Mouse (Mus musculus): ENCODE results near the gene Vwa5b1. TPM values are rescaled to one million over a fixed set of nuclear protein-coding genes. Genes with fewer than 3 reads are reported as not detected.
A peak's percentile ranks its signal among the peaks of the same experiment; 100 is the strongest.

Vwa5b1 gene
- not detected for total RNA-seq (2021)
- long read RNA-seq, experiment 1 = 0 reads
- long read RNA-seq, experiment 2 = 0 reads

GRCm38 (mm10) chr4:138635428-138636145 is at the start of gene Vwa5b1:
Gene Vwa5b1, minus strand, starts transcription at chr4:138635884.
- peak in 1 of 2 experiments; percentile 3 for DNase-seq

- no peak for DNase-seq
These were observed 47.1 kb upstream of the Vwa5b1 start for GRCm38 (mm10) chr4:138682760-138683159.

DNA sequence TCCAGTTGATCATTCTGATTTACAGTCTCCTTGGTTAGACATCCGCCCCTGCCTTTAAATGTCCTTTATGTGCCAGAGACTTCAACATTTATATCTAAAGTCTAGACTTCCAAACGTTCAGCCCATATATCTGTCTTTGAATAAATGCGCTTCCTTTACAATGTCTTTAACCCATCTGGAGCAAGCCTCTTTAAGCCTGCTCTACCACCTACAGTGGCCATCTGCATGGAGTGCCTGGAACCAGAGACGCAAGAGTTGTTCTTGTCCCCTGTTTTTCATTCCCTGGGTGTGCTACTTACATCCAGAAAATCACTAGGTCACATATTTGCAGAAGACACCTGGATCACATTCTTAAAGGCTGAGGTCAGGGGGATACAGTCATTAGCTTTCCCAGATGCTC is 44.4 kb upstream of the Vwa5b1 start:
- no peak for DNase-seq

GRCm38 (mm10) chr4:138677579-138677978 is 41.9 kb upstream of the Vwa5b1 start:
- no peak for DNase-seq

DNA sequence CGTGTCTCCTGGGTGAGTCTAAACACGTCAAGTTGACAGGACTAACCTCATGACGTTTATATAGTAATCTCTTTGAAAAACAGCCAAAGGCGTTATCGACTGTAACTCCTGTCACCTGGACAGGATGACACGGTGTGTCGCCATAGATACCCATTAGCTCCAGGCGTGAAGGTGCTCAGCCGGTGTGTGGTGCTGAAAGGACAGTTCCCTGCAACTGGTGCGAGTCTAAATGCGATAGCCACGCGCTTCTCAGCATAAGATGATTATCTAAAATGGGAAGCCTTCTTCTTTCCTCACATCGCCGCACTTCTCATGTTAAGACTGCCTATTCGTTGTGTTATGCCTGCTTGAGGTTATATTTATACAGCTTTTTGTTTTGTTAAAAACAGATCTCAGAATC is 40.8 kb upstream of the Vwa5b1 start:
- DNase-seq = peak; percentile 38 to 46

- DNase-seq = no peak
These were observed 36.5 kb upstream of the Vwa5b1 start for GRCm38 (mm10) chr4:138672160-138672559.

GRCm38 (mm10) chr4:138670093-138670889 is 34.6 kb upstream of the Vwa5b1 start:
- DNase-seq = no peak

- DNase-seq = peak; percentile 51 to 52
These were observed 30.8 kb upstream of the Vwa5b1 start for GRCm38 (mm10) chr4:138666521-138666920.

GRCm38 (mm10) chr4:138659936-138660602 is 24.4 kb upstream of the Vwa5b1 start:
- DNase-seq = no peak

- peak; percentile 38 to 43 for DNase-seq
These were observed 17.4 kb upstream of the Vwa5b1 start for GRCm38 (mm10) chr4:138653056-138653455.

DNA sequence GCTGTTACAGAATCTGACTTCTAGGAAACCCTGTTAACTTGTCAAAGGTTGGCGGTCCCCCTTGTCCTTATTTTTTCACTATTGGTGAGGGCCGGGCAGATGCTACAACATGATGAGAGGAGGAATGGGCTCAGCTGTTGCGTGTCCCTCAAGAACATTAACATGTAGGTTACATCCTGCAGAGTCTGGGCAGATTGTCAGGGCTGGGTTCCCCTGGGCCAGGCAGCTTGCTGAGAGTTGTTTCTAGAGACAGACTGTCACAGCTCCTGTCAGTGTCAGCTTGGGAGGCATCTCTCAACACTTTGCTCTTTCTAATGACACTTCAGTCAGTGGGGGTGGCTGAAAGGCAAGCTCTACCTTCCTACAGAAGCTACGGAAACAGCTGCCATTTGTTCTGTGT is 16.2 kb upstream of the Vwa5b1 start:
- no peak for DNase-seq

DNA sequence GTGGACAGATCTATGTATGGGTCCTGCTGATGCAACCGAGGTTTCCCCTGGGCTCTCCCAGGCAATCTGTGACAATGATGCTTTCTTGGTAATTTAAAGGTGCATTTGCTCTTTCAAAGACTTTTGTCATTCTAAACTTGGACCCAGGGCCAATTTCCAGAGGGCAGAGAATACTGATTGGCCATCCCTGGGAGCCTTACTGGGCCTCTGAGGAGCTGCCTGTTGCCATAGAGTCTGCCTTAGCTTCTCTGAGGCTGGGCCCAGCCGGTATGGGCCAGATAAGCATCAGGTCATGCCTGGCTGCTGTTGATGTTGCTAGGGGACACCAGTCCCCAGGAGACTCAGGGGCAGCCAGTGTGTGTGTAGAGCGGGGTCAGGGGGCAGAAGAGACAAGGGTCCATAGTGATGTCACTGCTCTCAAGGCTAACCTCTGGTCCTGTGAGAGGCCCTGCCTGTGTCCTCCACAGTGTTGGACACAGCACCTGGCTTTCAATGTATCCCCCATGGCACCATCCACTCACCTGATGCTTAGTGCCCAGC is 12.5 kb upstream of the Vwa5b1 start:
- no peak for DNase-seq

GRCm38 (mm10) chr4:138642272-138642671 is 6.6 kb upstream of the Vwa5b1 start:
- peak; percentile 31 to 48 for DNase-seq

DNA sequence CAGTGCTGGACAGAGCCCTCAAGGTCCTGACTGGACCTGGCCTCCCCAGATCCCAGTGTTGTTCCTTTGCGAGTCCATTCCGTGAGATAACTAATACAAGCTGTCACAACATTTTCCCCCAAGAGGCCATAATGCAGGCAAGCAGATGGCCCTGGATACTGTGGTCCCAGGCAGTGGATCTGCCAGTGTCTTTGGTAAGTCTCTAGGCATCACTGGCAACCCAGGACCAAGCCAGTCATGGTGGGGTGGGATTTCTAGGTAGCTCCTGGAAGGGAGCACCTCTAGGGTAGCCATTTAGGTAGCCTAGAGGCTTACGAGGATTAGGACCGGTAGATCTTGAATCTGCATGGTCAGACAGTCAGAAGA is 445 bp upstream of the Vwa5b1 start:
- no peak for DNase-seq

DNA sequence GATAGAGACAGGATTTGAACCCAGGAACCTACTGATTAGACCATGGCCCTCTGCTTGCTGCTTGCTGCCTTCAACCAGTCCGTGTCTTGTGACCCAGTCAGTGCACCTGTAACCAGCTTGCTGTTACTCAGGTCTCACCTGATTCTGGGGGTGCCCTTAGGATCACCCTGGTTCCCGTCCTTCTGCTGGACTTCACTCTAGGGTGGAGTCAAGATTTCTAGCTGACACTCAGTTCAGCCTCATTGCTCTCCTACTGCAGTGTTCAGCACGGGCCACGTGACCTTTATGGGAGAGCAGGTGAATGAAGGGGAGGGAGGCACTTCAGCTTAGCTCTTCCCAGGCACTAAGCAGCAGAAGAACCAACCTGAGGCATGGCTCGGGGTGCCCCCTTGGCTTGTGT is 7.4 kb downstream of the Vwa5b1 start:
- no peak for DNase-seq

GRCm38 (mm10) chr4:138614454-138614853 is 21.2 kb downstream of the Vwa5b1 start:
- no peak for DNase-seq

DNA sequence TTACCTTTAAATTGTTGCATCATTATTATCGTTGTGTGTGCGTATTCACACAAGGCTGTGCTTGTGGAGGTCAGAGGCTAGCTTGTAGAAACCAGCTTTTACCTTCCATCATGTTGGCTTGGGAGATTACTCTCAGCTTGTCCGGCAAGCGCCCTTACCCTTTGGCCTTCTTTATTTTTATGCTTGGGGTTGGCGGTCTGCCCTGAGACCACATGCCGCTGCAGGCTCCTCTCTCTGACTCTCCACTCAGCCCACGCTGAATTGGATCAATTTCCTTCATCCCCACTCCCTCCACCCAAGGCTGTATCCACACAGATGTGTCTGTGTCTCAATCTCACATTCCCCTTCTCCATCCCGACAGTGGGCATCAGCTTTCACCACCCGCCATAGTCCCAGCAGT is 33.8 kb downstream of the Vwa5b1 start:
- DNase-seq = no peak

DNA sequence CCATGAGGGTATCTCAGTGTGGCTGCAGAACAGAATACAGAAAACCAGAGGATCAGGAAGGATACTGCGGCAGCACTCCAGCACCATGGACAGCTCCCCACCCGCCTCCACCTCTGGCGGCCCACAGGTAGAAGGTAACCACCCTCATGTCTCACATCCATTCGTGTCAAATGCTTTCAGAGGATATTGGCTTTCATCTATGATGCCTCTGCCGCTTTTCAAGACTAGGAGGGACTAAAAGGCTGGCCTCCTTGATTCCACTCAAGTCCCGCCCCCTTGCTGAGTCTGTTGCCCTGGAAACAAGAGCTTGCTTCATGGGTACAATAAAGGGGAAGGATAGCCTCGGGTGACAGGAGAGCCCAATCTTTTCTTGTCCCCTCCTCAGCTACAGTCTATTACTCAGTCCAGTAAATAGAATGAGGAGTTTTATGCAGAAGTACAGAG is 37.8 kb downstream of the Vwa5b1 start:
- DNase-seq = peak; percentile 61 to 68

DNA sequence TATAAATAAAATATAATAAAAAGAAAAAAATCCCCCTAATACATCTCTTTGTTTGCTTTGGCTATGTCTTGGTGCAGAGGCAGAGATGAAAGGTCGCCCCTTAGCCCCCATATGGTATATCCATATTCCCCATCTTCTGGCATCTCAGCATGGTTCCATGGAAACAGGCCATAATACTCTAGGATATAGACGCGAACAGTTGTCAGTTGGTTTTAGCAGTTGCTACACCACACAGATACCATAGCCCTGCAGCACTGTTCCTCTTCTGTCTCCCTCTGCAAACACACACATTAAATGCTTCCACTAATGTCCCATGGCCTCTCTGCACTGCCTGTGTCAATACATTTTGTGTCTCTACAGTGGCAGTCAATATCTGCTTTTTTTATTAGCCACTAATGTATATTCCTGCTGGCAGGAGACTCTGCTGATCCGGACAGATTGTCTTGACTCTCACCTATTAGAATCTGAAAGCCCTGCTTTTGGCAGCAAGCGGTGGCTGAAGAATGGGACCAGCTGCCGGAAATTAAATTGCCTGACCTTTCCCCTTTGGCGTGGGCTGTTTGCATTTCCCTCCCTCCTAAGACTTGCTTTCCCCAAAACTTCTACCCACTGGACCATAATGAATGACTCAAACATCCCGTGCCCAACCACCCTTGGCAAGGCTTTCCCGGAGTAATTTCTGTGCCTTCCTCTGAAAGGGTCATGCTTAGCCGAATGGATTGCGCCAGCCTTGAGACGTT is 39.1 kb downstream of the Vwa5b1 start:
- peak in 1 of 2 experiments; percentile 7 for DNase-seq

DNA sequence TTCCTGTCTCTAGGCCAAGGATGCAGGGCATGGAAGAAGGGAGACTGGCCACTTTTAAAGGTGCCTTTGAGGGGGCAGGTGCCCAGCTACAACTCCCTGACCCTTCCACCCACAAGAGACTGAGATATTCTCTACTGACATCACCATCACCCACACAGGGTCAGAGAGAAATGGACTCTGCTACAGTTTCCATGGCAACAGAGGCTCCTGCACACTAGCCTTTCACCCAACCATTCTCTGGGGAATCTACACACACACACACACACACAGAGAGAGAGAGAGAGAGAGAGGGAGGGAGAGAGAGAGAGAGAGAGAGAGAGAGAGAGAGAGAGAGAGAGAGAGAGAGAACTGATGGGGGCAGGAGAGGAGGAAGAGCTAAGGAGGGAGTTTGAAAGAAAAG is 50.7 kb downstream of the Vwa5b1 start:
- no peak for DNase-seq

DNA sequence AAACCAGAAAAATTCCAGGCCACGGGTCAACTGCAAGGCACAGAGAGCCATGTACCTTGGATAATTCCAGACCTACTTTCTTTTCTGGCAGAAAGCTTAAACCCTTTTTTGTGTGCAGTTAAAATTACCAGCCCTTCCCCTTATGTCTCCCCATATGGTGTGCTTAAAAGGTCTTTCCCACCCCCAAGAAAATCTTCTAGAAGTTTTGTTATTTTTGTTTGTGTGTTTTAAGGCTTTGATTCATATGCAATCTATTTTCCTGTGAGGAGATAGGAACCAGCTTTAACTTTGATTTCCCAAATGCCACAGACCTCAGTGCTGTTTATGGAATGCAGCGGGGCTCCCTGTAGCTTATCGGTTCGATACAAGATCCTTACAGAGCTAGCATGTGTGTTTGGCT is 53.2 kb downstream of the Vwa5b1 start:
- DNase-seq = no peak

- no peak for DNase-seq
These were observed 57.3 kb downstream of the Vwa5b1 start for GRCm38 (mm10) chr4:138578406-138578805.

Data from adrenal gland, postnatal 36 days (tissue).